Mouse (Mus musculus): Measurements from ENCODE around the gene Tfec. TPM values are rescaled to one million over a fixed set of nuclear protein-coding genes. Genes with fewer than 3 reads are reported as not detected.

Gene Tfec
- polyA plus RNA-seq, 1 experiment from 2014 or later = 1.2 TPM

GRCm38 (mm10) chr6:16785166-16785565 is 113.1 kb downstream of the Tfec start:
- H3K27me3 ChIP-seq = no peaks in the 10 kb centered on the region
- 53% methylated on average over 3 of the region's 3 CpGs for WGBS
- no peak overlapping the region for H3K27ac ChIP-seq
- H3K4me3 ChIP-seq = no peak overlapping the region
- H3K9me3 ChIP-seq = no peaks in the 10 kb centered on the region
- ATAC-seq (ENCODE audit: insufficient number of reproducible peaks, insufficient read depth, low FRiP score, low TSS enrichment) = no peak
- no peaks in the 10 kb centered on the region for H3K36me3 ChIP-seq
- no peaks in the 10 kb centered on the region; the same call in 1 of the 2 replicates for H3K4me1 ChIP-seq
- H3K9ac ChIP-seq = no peak overlapping the region
- no peak overlapping the region for H3K4me2 ChIP-seq (replicated peaks)

Other genes starting within 250 kb of the Tfec start
- 102 and 111 TPM in 2 replicates for gene Tes, start 166.7 kb upstream of the Tfec start, polyA plus RNA-seq (2016; fragmentation: Nextera tagmentation; extraction: Ambion mirVana)